Mouse (Mus musculus) kidney, embryonic 15.5 days (tissue): ENCODE data around the gene Trcg1. TPM values are rescaled to one million over a fixed set of nuclear protein-coding genes. Genes with fewer than 3 reads are reported as not detected.

ENCODE experiments used
- ATAC-seq: fragments of 200-750 bp; cut with Nextera tagmentation; replicated peaks from 2 replicates; pipeline ENCODE4 v1.8.0; 2017; ENCODE audit warnings: moderate TSS enrichment; ENCODE audit not compliant: low FRiP score
- H3K27ac ChIP-seq: fragments of 300-500 bp; sonication (generic); 2 replicates; pipeline ENCODE4 v1.5.1; 2015; ENCODE audit warnings: mild to moderate bottlenecking, inconsistent platforms
- H3K27me3 ChIP-seq: fragments of 300-500 bp; sonication (generic); 2 replicates; pipeline ENCODE4 v1.6.1; 2015; ENCODE audit warnings: inconsistent platforms
- H3K36me3 ChIP-seq: fragments of 300-500 bp; sonication (generic); 2 replicates; pipeline ENCODE4 v1.6.1; 2015; ENCODE audit warnings: inconsistent platforms
- H3K4me1 ChIP-seq: fragments of 300-500 bp; sonication (generic); 2 replicates; pipeline ENCODE4 v1.6.1; 2015; ENCODE audit warnings: inconsistent platforms
- H3K4me2 ChIP-seq: fragments of 300-500 bp; sonication (generic); 2 replicates; pipeline ENCODE4 v1.6.1; 2015; ENCODE audit warnings: moderate library complexity, mild to moderate bottlenecking, inconsistent platforms
- H3K4me3 ChIP-seq: fragments of 300-500 bp; sonication (generic); replicated peaks from 2 replicates; pipeline ENCODE4 v1.5.1; 2015; ENCODE audit warnings: mild to moderate bottlenecking, inconsistent platforms
- H3K9ac ChIP-seq: fragments of 300-500 bp; sonication (generic); 2 replicates; pipeline ENCODE4 v1.6.1; 2015; ENCODE audit warnings: mild to moderate bottlenecking, inconsistent platforms
- H3K9me3 ChIP-seq: fragments of 300-500 bp; sonication (generic); replicated peaks from 2 replicates; pipeline ENCODE4 v1.6.1; 2016; ENCODE audit warnings: inconsistent platforms
- WGBS: fragments of 180-500 bp; shearing (Covaris S2); methylation state at CpG from one replicate; pipeline ENCODE4 v1.1.7; 2015; ENCODE audit warnings: mixed read lengths; 5-methylcytosine and 5-hydroxymethylcytosine counted together
- polyA plus RNA-seq: library from polyadenylated mRNA; unstranded; fragments of >200 nt; fragmentation: Nextera tagmentation; extraction: Ambion mirVana; gene quantifications from 2 replicates; pipeline ENCODE4 v1.2.1, GENCODE M21; 2015

Trcg1 gene
- polyA plus RNA-seq, 1 experiment from 2014 or later, result not detected

DNA sequence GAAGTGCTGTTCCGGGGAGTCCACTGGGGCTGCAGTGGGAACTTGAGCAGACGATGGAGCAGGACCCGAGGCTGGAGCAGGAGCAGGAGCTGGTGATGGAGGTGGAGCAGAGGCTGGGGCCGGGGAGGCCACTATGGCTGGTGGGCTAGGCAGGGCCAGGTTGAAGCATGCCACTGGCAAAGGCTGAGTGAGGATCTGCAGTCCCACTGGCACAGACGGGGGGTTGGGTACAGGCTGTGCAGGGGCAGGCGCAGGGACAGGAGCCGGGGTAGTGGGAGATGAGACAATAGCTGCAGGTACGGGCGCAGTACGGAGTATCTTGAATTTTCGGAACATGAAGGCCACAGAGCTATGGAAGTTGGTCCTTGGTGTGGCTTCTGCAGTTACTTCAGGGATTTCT, 20.5 kb downstream of the Trcg1 start:
- no peak overlapping the region for H3K9ac ChIP-seq
- H3K9me3 ChIP-seq, result no peaks in the 10 kb centered on the region
- peaks cover 72% of the 10 kb centered on the region for H3K36me3 ChIP-seq
- H3K27me3 ChIP-seq, result no peaks in the 10 kb centered on the region
- peaks cover 30% of the 10 kb centered on the region for H3K4me1 ChIP-seq
- no peak for ATAC-seq
- H3K27ac ChIP-seq, result no peak overlapping the region
- 94% methylated on average over 11 of the region's 11 CpGs for WGBS
- no peak overlapping the region for H3K4me3 ChIP-seq
- no peak overlapping the region for H3K4me2 ChIP-seq

DNA sequence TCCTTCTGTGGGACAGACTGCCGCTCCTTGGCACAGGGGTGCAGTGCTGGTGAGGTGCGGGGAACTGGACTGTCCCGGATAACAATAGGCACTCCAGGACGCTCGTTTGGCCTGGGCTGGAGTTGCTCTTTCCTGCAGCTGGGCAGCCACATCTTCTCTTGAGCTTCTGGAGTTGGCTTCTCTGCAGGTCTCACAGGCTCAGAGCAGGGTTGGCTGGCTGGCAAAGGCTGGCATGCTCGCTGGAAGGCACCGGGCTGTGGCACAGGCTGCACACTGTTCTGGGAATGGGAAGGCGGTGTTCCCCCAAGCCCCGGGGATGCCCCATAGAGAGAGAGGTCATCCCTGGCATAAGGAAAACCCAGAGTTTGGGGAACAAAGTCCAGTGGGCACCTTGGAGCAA, 21.3 kb downstream of the Trcg1 start:
- 95% methylated on average over 9 of the region's 9 CpGs for WGBS
- peaks cover 64% of the 10 kb centered on the region for H3K36me3 ChIP-seq
- peaks cover 32% of the 10 kb centered on the region for H3K4me1 ChIP-seq
- ATAC-seq, result no peak
- H3K9me3 ChIP-seq, result no peaks in the 10 kb centered on the region
- no peak overlapping the region; the same call in 1 of the 2 replicates for H3K9ac ChIP-seq
- H3K4me3 ChIP-seq, result no peak overlapping the region
- no peak overlapping the region for H3K27ac ChIP-seq
- no peaks in the 10 kb centered on the region for H3K27me3 ChIP-seq
- H3K4me2 ChIP-seq, result no peak overlapping the region

DNA sequence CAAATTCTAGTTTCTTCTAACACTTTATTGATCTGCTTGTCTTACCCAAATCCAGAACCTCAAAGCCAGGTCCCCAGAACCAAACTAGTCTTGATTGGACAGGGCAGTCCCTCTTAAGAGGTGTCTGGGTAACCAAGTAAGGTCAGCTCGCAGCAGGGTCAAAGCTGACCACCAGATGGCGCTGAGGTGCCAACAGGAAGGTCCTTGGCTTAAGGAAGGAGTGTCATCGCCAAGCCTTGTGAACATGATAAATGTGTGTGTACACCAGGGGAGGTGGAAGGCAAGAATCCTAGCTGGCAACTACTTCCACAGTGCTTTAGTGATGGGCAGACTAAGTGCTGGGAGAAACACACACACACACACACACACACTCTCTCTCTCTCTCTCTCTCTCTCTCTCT, 23.4 kb downstream of the Trcg1 start:
- Histone ChIP-seq H3K36me3 (peaks cover 43% of the 10 kb centered on the region), H3K4me3 (peak overlapping the region; percentile 68; the same call in 1 of the 2 replicates), H3K4me2 (peak overlapping the region; percentile 92), H3K27ac (no peak overlapping the region), H3K27me3 (peaks cover 9% of the 10 kb centered on the region; the same call in 1 of the 2 replicates), H3K9me3 (no peaks in the 10 kb centered on the region), H3K4me1 (peaks cover 34% of the 10 kb centered on the region), H3K9ac (no peak overlapping the region)
- no peak for ATAC-seq
- 3% methylated on average over 3 of the region's 3 CpGs for WGBS

DNA sequence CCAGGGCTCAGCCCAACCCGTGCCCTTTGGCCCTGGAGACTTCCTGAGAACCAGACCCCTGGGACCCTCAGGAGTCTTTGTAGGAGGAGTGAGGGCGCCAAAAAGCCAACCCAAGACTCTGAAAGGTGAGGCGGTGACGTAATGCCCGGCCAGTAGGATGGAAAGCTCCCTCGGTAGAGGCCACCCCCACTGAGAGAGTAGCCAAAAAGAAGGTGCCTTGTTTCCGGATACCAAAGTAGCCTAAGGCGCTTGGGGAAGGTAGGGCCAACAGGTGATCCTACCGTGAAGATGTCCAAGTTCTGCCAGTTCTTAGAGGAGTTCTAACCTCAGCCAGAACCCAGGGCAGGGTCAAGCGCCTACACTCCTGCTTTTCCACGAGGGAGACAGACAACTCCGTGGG, 24.6 kb downstream of the Trcg1 start:
- peak overlapping the region; percentile 80 for H3K9ac ChIP-seq
- H3K4me1 ChIP-seq, result peaks cover 40% of the 10 kb centered on the region
- WGBS, result 17% methylated on average over 12 of the region's 12 CpGs
- H3K4me2 ChIP-seq, result peak overlapping the region; percentile 92
- peak overlapping the region; percentile 83; the same call in 1 of the 2 replicates for H3K27ac ChIP-seq
- H3K4me3 ChIP-seq, result peak overlapping the region; percentile 68
- no peak for ATAC-seq
- peaks cover 31% of the 10 kb centered on the region for H3K36me3 ChIP-seq
- H3K9me3 ChIP-seq, result no peaks in the 10 kb centered on the region
- H3K27me3 ChIP-seq, result peaks cover 13% of the 10 kb centered on the region; the same call in 1 of the 2 replicates

DNA sequence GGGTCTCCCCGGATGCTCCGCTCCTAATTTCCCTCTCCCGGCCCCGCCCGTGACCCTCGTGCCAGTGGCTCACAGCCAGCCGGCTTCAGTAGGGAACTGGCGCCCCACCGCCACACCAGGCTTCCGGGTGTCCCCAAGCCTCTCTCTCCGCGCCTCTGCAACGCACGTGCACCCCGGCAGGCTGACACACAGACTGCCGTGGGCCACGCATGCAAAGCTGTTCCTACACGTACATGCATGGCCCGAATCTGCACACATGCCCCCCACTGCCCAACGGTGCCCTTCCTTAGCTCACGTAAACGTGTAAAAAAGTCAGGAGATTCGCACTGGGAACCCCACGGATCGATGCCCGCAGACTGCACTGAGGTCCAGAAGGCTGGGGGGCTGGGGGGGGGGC, 25.2 kb downstream of the Trcg1 start:
- WGBS, result under 1% methylated on average over 26 of the region's 26 CpGs
- peak overlapping the region; percentile 83 for H3K27ac ChIP-seq
- H3K4me3 ChIP-seq, result peak overlapping the region; percentile 68
- peak overlapping the region; percentile 80 for H3K9ac ChIP-seq
- H3K4me2 ChIP-seq, result peak overlapping the region; percentile 92
- H3K9me3 ChIP-seq, result no peaks in the 10 kb centered on the region
- H3K36me3 ChIP-seq, result peaks cover 25% of the 10 kb centered on the region
- ATAC-seq, result peak; percentile 20; the same call in 1 of the 2 replicates
- H3K27me3 ChIP-seq, result peaks cover 13% of the 10 kb centered on the region; the same call in 1 of the 2 replicates
- peaks cover 38% of the 10 kb centered on the region for H3K4me1 ChIP-seq

DNA sequence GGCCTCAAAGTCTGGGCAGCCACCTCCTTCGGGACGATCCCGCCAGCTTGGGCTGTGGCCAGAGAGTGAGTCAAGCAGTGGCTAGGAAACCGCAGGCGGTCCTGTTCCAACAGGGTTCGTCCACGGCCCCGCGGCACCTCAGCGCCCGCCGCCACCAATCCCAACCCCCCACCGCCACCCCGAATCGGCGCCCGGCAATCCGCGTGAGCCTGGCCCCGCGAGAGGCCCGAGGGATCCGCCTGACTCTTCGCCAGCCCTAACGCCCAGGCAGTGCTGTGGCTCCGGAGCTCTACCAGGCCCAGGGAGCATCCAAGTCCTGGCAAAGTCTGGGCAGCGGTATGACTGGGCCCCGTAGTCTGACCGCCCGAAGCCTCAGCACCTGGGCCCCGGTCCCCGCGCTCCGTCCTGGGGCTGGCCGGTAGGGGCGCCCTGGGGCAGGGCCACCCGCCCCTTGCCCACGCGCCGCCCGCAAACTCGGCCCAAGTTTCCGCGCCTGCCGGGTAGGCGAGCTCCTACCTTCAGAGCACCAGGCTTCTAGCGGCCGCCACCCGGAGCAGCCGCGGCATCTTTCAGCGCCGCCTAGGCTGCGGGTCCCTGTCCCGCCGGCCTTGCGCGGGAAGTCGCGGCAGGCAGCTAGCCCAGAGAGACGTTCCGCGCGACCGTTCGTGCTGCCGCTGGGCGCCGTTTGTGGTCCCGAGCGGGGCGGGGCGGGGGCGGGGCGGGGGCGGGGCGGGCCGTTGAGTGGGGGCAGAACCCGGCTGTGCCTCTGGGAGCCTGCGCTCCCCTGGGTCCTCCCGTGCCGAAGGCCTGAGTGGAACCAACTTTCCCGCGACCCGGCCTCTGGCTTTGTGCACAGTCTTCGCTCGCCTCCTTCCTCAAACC, 25.8 kb downstream of the Trcg1 start, which contains the start of gene 1700017B05Rik:
TSS of gene 1700017B05Rik (minus strand) at position 700 of the 882 bp plus-strand sequence.
- peaks cover 19% of the 10 kb centered on the region for H3K36me3 ChIP-seq
- peak within 1 kb of the TSS; percentile 92 for H3K4me2 ChIP-seq
- peak within 1 kb of the TSS; percentile 68 for H3K4me3 ChIP-seq
- H3K4me1 ChIP-seq, result peaks cover 39% of the 10 kb centered on the region
- no peaks in the 10 kb centered on the region for H3K9me3 ChIP-seq
- H3K9ac ChIP-seq, result peak within 1 kb of the TSS; percentile 80
- peaks cover 13% of the 10 kb centered on the region; the same call in 1 of the 2 replicates for H3K27me3 ChIP-seq
- WGBS, result under 1% methylated on average over 77 of the region's 87 CpGs
- peak within 1 kb of the TSS; percentile 83 for H3K27ac ChIP-seq
- peak; percentile 84 for ATAC-seq

DNA sequence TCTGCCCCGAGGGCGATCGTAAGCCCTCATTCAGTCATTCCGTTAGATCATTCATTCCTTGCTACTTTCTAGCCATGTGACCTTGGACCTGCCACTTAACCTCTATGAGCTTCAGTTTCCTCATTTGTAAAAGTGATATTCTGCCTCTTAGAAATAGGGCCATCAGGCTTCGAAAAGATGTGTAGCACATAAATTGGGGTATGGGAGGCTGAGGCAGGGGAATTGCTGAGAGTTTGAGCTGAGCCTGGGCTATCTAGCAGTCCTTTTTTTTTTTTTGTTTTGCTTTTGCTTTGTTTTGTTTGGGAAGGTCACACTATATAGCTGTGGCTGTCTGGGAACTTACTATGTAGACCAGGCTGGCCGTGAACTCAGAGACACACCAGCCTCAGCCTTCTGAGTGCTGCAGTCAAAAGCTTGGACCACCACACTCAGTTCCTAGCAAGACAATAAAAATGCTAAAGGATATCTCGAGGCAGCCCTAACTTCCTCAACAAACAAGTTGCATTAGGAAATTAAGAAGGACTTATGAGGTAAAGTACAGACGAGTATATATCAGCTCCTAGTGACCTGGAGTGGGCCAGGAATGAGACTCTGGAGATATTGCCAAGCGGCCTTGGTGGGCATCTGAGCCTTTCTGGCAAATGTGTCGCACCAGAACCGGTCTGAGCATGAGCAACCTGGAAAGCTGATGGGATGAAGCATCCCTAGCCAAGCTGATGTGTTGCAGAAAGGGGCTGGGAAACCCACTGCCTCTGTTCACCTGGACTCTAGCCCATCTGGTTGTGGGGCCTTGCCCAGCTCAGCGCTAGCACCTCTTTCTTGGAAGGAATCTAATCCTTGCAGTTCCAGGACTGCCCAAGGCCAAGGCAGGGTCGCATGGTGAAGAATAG, 26.7 kb downstream of the Trcg1 start:
- ATAC-seq, result no peak
- Histone ChIP-seq H3K9me3 (no peaks in the 10 kb centered on the region), H3K27ac (peak overlapping the region; percentile 83; the same call in 1 of the 2 replicates), H3K4me2 (peak overlapping the region; percentile 92), H3K27me3 (peaks cover 13% of the 10 kb centered on the region; the same call in 1 of the 2 replicates), H3K9ac (peak overlapping the region; percentile 80), H3K36me3 (peaks cover 10% of the 10 kb centered on the region), H3K4me1 (peaks cover 48% of the 10 kb centered on the region), H3K4me3 (peak overlapping the region; percentile 68)
- WGBS, result 54% methylated on average over 13 of the region's 13 CpGs

DNA sequence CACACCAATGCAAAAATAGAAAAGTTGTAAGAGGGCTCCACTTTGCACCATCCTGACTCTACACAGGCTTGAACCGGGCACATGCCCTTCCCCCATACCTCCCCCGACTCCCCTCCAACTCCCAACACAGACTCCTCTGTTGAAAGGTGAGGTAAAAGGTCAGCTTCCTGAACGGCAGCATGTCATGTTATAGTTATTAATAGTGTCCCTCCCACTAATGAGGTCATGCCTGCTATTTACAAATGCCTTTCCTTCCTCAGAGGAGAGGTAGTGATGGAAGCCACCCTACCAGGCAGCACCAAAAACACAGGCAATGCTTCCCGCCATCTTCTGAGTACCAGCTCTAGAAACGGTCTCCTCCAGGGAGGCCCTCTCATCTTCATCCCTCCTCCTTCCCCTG, 28.8 kb downstream of the Trcg1 start:
- Histone ChIP-seq H3K36me3 (no peaks in the 10 kb centered on the region), H3K4me3 (no peak overlapping the region), H3K9me3 (no peaks in the 10 kb centered on the region), H3K27ac (no peak overlapping the region), H3K4me1 (peaks cover 60% of the 10 kb centered on the region), H3K27me3 (peaks cover 13% of the 10 kb centered on the region; the same call in 1 of the 2 replicates), H3K4me2 (no peak overlapping the region), H3K9ac (no peak overlapping the region)
- no peak for ATAC-seq
- WGBS, result 16% methylated on average over 5 of the region's 5 CpGs

DNA sequence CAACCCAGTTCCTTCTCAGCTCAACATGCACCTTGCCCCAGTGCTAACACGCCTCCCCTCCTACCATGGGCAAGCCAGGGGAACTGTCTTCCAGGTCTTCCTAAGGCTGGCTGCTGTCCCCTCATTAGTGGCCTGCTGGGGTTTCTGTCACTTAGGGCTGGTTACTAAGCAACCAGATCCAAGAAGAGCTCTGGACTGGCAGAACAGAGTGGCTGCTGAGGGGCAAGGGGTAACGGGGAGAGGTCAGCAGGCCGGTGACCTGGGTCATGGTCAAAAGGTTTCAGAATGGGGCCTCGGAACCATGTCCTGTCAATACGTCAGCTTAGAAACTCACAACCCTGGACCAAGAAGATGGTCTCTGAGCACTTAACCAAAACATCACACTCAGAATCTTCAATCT, 31.1 kb downstream of the Trcg1 start:
- H3K9ac ChIP-seq, result no peak overlapping the region
- no peaks in the 10 kb centered on the region for H3K9me3 ChIP-seq
- peaks cover 13% of the 10 kb centered on the region; the same call in 1 of the 2 replicates for H3K27me3 ChIP-seq
- peaks cover 61% of the 10 kb centered on the region for H3K4me1 ChIP-seq
- no peak overlapping the region for H3K4me2 ChIP-seq
- H3K36me3 ChIP-seq, result no peaks in the 10 kb centered on the region
- H3K4me3 ChIP-seq, result no peak overlapping the region
- no peak for ATAC-seq
- 43% methylated on average over 5 of the region's 5 CpGs for WGBS
- H3K27ac ChIP-seq, result no peak overlapping the region

DNA sequence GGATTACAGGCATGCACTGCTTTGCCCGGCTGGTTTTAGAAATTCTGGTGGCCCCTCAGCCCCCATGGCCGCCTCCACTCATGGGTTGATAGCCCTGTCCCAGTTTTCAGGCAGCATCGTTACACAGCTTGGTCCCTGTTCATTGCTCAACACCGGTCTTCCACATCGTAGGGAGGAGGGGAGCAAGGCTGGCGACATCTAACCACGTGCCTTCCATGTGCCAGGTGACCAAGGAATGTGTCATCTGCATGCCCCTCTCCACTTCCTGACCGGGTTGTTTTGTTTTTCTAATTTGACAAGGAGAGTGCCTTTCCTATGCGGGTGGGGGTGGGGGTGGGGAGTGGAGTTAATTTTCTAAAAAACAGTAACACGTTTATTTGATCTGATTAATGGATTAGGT, 31.7 kb downstream of the Trcg1 start:
- ATAC-seq, result no peak
- no peaks in the 10 kb centered on the region for H3K9me3 ChIP-seq

DNA sequence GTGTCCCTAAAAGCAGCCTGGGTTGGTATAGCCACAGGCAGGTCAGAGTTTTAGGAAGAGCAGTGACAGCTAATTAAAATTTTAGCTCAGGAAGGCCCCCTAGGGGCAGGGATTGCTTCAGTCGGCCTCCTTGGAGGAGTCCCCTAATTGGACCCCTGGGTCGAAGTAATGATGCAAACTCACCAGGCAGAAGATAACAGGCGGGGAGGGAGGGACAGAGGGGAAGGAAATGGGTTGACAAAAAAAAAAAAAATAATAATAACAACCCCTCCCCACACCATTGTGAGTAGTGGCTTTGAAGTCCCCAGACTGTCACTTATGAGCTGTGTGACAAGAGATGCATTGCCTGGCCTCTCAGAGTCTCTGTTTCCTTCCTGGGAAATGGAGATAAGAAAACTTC, 32.2 kb downstream of the Trcg1 start:
- Histone ChIP-seq H3K4me1 (peaks cover 55% of the 10 kb centered on the region), H3K27ac (0 out of 2 replicates have a peak overlapping the region, but pooled peaks have one; percentile 23), H3K4me2 (no peak overlapping the region), H3K9ac (no peak overlapping the region), H3K36me3 (no peaks in the 10 kb centered on the region), H3K9me3 (no peaks in the 10 kb centered on the region), H3K4me3 (no peak overlapping the region), H3K27me3 (peaks cover 13% of the 10 kb centered on the region; the same call in 1 of the 2 replicates)
- 25% methylated on average over 3 of the region's 3 CpGs for WGBS
- no peak for ATAC-seq

More for the DNA sequence above, 31.7 kb downstream of the Trcg1 start:
- no peaks in the 10 kb centered on the region for H3K36me3 ChIP-seq
- 28% methylated on average over 10 of the region's 10 CpGs for WGBS
- no peak overlapping the region for H3K4me3 ChIP-seq
- H3K4me2 ChIP-seq, result no peak overlapping the region
- H3K9ac ChIP-seq, result no peak overlapping the region
- peaks cover 55% of the 10 kb centered on the region for H3K4me1 ChIP-seq
- no peak overlapping the region for H3K27ac ChIP-seq
- peaks cover 13% of the 10 kb centered on the region; the same call in 1 of the 2 replicates for H3K27me3 ChIP-seq
